ENCODE assay signal across 29 mouse cellular contexts in the genomic region with DNA sequence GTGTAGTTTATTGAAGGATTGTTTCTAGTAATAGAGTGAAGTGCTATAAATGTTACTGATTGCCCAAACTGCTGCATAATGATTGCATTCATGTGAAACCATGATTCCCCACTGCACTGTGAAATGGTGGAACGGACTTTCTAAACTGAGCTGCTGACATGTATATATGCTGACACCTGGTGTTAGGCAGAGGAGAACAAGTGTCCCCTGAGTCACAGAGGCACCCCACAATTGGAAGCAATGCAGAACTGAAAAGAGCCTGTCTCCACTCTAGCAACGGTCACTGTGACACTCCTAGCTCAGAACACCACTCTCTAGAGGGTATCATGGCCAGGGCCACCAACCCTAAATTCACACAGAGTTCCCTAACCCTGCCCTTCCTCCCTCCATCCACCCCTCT. TPM values are rescaled to one million over a fixed set of nuclear protein-coding genes. Genes with fewer than 3 reads are reported as not detected.
"Had no signal": no experiment of that assay in that cellular context is flagged by ENCODE, and none has a peak within 500 bp of the region (broad histone marks: within the 10 kb centered on the region; RNA-seq: fewer than 3 reads in every experiment).

No protein-coding gene starts in this region.

- ATAC-seq: midbrain, embryonic 15.5 days had no signal

- H3K4me2 ChIP-seq: kidney, embryonic 15.5 days; lung, embryonic 15.5 days; midbrain, embryonic 11.5 days; midbrain, embryonic 15.5 days; neural tube, embryonic 13.5 days had no signal

- H3K36me3 ChIP-seq: kidney, embryonic 15.5 days; lung, embryonic 15.5 days; midbrain, embryonic 15.5 days; neural tube, embryonic 13.5 days had no signal

- H3K27ac ChIP-seq: kidney, embryonic 15.5 days; left cerebral cortex, adult 2 months; liver, embryonic 14.5 days; lung, embryonic 15.5 days; midbrain, embryonic 15.5 days; neural tube, embryonic 13.5 days had no signal

- H3K9ac ChIP-seq: kidney, embryonic 15.5 days; liver, embryonic 14.5 days; lung, embryonic 15.5 days; midbrain, embryonic 15.5 days; neural tube, embryonic 13.5 days had no signal

- DNase-seq: kidney, adult 2 months; kidney, postnatal 10 days; kidney, postnatal 4 days; lung, adult 18-20 months; lung, postnatal 10 days; lung, postnatal 36 days; thymus, adult 18-20 months; thymus, postnatal 36 days had no signal

- H3K4me1 ChIP-seq: kidney, embryonic 15.5 days; lung, embryonic 15.5 days; midbrain, embryonic 15.5 days; neural tube, embryonic 13.5 days had no signal

- H3K9me3 ChIP-seq: kidney, embryonic 15.5 days; lung, embryonic 15.5 days; midbrain, embryonic 15.5 days; neural tube, embryonic 13.5 days had no signal

- H3K27me3 ChIP-seq: kidney, embryonic 15.5 days; lung, embryonic 15.5 days; midbrain, embryonic 15.5 days; neural tube, embryonic 13.5 days had no signal

- H3K4me3 ChIP-seq: kidney, embryonic 15.5 days; left cerebral cortex, adult 2 months; lung, embryonic 15.5 days; midbrain, embryonic 15.5 days; myocyte; neural tube, embryonic 13.5 days had no signal

RNA-seq across cellular contexts. Expression of a gene that starts 1.8 kb away (rescaled TPM):
- total RNA-seq: layer of hippocampus, adult 18-20 months; layer of hippocampus, postnatal 25 days; left cerebral cortex, adult 2 months; left cerebral cortex, postnatal 10 days; left cerebral cortex, postnatal 36 days; liver, adult 2 months; megakaryocyte-erythroid progenitor cell, adult 5-6 weeks; monocyte, adult 5-6 weeks had no signal
- polyA plus RNA-seq: kidney, adult 2 months; kidney, embryonic 15.5 days; limb, embryonic 11.5 days; limb, embryonic 14.5 days; liver, adult 2 months; liver, embryonic 14.5 days; lung, embryonic 15.5 days; midbrain, embryonic 11.5 days; midbrain, embryonic 15.5 days; myocyte; neural tube, embryonic 13.5 days; urinary bladder, adult 2 months had no signal

RNA-seq across cellular contexts. Expression of a gene that starts 19.9 kb away (rescaled TPM):
- total RNA-seq: liver, adult 2 months; monocyte, adult 5-6 weeks had no signal
- polyA plus RNA-seq: myocyte had no signal

RNA-seq across cellular contexts. Expression of a gene that starts 24.1 kb away (rescaled TPM):
- total RNA-seq: megakaryocyte-erythroid progenitor cell, adult 5-6 weeks had no signal
- polyA plus RNA-seq: limb, embryonic 11.5 days; liver, adult 2 months; midbrain, embryonic 15.5 days; myocyte; neural tube, embryonic 13.5 days had no signal

RNA-seq across cellular contexts. Expression of a gene that starts 53.3 kb away (rescaled TPM):
- total RNA-seq: layer of hippocampus, adult 18-20 months; layer of hippocampus, postnatal 25 days; left cerebral cortex, adult 2 months; left cerebral cortex, postnatal 10 days; left cerebral cortex, postnatal 36 days had no signal
- polyA plus RNA-seq: intestine, embryonic 14.5 days; kidney, embryonic 15.5 days; limb, embryonic 14.5 days; liver, embryonic 14.5 days; midbrain, embryonic 11.5 days; myocyte; stomach, embryonic 16.5 days; testis, adult 2 months had no signal
